Mouse (Mus musculus): ENCODE data around the gene Xylt2. TPM values are rescaled to one million over a fixed set of nuclear protein-coding genes. Genes with fewer than 3 reads are reported as not detected.
"Not testable (repeated sequence)": the region's sequence is repeated elsewhere in the genome, so short reads cannot be mapped to it uniquely, and the experiment has no call there.

The Xylt2 gene
- total RNA-seq, 2 experiments from 2014 or later = 4.0 to 5.1 TPM

DNA sequence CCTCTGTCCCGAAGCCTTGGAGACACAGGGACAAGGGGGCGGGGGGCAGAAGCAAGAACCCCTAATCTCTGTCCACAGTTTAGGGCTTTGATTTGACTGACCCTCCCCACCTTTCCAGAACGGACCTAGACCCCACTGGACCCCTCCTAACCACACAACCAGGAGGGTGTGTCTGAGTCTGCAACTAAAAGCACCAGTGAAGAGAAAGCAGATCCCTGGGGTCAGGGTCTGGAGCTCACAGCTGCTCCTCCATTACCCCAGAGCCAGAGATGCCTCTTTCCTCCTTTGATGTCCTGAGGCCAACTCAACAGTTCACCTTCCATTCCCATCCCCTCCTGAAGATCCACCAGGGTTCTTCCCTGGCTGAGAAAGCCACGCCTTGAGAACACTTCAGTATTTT lies 1.0 kb downstream of the Xylt2 start:
- DNase-seq = no peak

DNA sequence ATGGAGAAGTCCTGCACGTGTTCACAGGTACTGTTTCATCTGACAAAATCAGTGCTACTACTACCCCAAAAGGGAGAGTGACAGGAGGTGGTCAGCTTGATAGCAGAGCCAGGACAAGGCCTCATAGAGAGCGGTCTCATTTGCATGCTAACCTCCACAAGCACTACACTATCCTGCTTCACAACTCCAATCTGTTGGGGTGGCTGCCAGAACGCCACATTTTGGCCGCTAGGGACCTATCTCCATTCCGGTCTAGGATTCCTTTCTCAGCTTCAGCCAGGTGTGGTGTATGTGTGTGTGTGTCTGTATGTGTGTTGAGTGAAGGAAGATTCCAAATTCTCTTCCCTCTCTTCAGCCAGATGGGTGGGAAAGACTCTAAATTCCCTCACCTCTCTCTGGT lies 1.9 kb downstream of the Xylt2 start:
- DNase-seq = no peak

GRCm38 (mm10) chr11:94674984-94675383 lies 2.3 kb downstream of the Xylt2 start:
- no peak for DNase-seq

DNA sequence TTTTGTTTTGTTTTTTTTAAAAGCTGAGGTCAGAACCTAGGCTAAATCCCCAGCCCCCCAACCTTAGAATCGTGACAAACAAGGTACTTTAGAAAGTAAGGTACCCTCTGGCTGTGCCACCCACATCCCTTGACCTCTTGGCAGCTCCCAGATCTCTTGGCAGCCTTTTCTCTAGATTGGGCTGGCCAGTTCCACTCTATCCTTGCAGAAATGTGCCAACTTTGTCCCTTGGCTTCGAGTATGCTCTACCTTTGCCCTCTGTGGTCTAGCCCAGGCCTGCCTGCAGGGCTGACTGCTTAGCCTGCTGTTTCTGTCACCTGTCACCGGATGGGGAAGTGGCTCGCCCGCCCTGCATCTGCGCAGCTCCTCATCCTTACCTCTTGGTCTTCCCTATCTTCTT lies 12.0 kb downstream of the Xylt2 start:
- DNase-seq = no peak

DNA sequence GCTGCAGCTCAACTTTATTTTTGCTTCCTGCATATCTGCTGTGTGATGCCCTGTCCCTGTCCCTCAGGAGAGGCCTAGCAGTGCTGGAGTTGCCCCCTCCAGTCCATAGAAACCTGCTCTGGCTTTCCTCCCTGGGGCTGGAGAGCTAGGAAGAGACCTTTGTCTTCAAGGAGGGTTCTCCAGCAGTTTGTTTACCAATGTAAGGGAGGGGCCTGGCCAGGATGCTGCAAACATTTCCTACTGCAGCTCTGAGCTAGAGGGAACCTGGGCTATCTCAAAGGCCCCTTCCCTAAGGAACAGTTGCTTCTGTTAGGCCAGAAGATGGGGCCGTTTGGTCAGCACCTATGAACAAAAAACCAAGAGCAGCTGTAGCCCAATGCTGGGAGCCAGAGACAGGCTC lies 16.0 kb downstream of the Xylt2 start:
- DNase-seq = no peak

DNA sequence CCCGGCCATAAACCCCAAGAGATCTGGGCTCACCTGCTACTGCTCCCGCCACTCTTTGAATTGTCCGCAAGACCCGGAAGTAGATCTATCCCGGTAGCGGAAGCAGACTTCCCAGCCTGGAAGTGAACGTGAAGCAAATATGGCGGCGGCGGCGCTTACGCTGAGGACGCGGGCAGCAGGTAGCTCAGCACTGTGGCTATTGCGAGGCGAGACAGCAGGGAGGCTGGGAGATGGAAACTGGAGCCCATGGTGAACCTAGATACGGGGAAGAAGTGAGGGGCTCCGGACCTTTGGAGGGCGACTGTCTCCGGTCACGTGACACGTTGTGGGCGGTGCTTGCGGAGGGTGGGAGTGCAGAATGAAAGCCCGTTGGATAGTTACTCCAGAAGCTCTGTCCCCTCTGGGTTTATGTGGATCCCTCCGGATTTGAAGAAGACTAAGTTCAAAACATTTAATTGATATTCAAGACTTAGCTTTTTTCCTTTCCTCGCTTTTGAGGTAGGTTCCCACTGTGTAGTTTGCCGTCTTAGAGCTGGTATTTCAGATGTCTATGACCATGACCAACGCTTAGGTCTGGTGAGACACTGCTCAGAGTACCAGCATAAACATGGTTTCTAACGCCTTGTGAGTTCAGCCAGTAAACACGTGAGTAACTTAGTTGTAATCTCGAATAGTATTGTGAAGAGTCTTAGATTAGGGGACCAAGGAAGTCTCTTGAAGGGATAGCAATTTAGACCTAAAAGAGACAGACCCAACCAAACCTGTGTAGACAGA lies 23.5 kb downstream of the Xylt2 start, which contains the start of the genes Mrpl27 and Eme1:
TSS of gene Mrpl27 (plus strand) at position 105 of the 774 bp plus-strand sequence.
TSS of gene Eme1 (minus strand) at position 302 of the 774 bp plus-strand sequence.
- peak; percentile 78 for DNase-seq

GRCm38 (mm10) chr11:94652973-94653372 lies 24.3 kb downstream of the Xylt2 start:
- DNase-seq = no peak

DNA sequence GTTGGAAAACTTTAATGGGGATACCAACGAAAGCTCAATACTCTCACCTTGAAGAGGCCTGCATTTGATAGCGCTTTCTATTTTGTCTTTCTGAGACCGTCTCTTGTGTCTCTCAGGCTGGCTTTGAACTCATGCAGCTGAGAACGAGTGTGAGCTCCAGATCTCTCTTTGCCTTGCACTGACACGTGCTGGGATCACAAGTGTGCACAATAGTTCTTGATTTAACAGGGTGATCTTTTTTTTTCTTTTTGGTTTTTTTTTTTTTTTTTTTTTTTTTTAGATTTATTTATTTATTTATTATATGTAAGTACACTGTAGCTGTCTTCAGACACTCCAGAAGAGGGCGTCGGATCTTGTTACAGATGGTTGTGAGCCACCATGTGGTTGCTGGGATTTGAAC lies 26.1 kb downstream of the Xylt2 start:
- DNase-seq = not testable (repeated sequence)

- no peak for DNase-seq
Measured at GRCm38 (mm10) chr11:94646457-94646856, 30.9 kb downstream of the Xylt2 start.

DNA sequence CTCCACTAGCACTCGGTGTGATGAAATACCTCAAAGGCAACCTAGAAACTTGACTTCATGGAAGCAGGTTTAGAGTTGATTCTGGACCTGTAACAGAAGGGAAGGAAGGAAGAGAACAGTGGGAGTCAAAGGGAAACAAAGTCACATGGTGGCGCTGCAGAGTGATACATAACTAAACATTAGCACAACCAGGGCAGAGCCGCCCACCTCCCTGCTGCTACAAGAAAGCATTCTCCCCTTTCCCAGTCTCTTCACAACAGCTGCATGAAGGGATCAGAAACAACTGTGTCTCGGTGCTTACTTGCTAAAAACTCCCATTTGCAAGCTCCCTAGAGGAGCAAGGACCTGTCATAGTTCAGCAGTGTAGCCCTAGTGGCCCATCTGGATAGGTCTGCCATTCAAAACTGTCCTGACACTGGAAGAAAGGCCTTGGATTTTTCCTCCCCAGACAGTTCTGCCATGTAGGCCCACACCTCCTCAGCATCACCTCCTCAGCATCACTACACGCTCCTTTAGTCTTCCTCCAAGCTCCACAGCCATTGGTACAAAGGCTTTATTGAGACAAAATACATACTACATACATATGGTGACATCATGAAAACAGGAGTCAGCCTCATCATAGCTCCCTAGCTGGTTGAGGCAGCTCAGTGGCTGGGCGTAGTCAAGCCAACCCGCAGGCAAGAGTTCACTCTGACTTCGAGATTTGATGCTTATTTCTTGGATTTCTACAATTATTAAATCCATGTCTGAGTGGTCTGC lies 32.7 kb downstream of the Xylt2 start:
- no peak for DNase-seq

DNA sequence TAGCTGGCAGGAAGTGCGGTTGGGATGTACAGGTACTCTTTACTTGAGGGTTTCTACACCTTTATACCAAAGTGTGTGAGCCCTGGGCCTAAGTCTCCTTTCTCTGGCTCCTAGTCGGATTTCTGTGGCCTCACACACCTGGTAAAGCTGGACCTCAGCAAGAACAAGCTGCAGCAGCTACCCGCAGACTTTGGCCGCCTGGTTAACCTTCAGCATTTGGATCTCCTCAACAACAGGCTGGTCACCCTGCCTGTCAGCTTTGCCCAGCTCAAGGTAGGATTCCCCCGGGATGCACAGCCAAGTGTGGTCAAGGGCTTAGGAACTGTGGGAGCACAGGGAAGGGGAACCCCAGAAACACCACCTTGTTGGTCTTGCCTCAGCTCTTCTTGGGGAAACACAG lies 42.9 kb downstream of the Xylt2 start:
- DNase-seq = no peak

GRCm38 (mm10) chr11:94632988-94633387 lies 44.3 kb downstream of the Xylt2 start:
- no peak for DNase-seq

GRCm38 (mm10) chr11:94631969-94632368 lies 45.3 kb downstream of the Xylt2 start:
- no peak for DNase-seq

- peak; percentile 48 for DNase-seq
Measured at GRCm38 (mm10) chr11:94630199-94631011, 46.9 kb downstream of the Xylt2 start.

DNA sequence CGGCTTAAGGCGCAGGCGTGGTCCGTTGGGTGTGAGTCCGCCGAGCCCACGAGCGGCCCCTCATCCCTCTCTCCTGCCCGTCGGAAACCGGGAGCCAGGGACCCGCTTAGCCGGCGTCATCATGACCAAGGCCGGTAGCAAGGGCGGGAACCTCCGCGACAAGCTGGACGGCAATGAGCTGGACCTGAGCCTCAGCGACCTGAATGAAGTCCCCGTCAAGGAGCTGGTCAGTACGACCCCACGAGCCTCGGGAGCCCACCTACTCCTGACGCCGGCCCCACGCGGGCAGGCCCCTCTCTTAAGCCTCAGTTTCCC lies 47.5 kb downstream of the Xylt2 start:
- DNase-seq = no peak

- DNase-seq = peak; percentile 90
Measured at GRCm38 (mm10) chr11:94629199-94629883, 48.0 kb downstream of the Xylt2 start, which contains the start of gene Lrrc59. Lrrc59 (plus strand) TSS chr11:94629767.

GRCm38 (mm10) chr11:94622162-94622561 lies 55.2 kb downstream of the Xylt2 start:
- no peak for DNase-seq

DNA sequence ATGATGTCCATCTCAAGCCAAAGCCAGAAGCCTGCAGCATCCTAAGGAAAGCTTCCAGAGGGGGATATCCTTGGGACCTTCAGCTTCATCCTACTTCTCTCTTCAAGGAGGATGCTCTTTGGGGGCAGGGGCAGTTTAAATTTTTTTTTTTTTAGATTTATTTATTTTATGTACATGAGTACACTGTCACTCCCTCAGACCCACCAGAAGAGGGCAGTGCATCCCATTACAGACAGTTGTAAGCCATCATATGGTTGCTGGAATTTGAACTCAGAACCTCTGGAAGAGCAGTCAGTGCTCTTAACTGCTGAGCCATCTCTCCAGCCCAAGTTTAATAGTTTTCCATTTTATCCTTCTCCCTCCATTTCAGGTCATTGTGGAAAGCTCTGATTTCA lies 55.9 kb downstream of the Xylt2 start:
- no peak for DNase-seq

DNA sequence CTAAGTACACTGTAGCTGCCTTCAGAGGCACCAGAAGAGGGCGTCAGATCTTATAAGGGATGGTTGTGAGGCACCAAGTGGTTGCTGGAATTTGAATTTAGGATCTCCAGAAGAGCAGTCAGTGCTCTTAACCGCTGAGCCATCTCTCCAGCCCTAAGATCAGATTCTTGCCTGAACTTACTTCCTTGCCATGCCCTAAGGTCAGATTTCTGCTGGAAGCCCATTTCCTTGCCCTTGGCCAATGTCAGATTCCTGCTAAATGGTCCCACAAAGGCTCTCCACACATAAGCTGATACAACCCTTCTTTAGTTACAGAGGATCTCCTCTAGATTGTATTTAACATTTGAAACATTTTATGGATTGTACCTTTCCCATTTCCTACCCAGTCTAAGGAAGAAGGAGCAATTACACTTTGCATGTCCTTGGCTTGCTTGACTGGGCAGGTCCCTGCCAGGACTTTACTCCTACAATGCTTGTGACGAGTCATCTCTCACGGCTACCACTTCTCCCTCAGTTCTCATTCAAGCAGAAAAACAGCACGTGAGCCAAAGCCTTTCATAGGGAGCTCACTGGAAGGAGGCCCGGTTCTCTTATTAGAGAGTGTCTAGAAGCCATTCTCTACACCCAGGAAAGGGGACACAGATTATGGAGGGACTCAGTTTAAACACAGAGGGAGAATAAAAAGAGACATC lies 56.4 kb downstream of the Xylt2 start:
- DNase-seq = no peak

- DNase-seq = no peak
Measured at GRCm38 (mm10) chr11:94617646-94618045, 59.7 kb downstream of the Xylt2 start.

DNA sequence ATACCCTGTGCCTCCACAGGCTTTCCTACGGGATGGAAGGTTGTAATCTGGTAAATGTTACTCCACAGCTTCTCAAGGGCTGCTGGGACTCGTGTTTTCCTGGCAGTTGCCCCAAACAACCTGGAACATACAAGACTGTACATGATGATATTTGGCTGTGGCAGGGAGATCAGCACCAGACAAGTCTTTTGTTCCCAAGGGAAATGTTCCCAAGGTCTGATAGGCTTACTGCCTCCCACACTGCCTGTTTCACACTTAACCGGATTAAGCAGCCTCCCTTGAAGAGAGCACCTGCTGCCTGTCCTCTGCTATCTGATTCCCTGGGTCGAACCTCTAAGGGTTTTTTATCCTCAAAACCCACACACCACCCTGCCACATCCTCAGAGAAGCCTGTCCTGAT lies 61.8 kb downstream of the Xylt2 start:
- DNase-seq = no peak
